Mouse (Mus musculus) heart, postnatal 0 days (tissue): ENCODE results near the gene 9430007A20Rik.

ENCODE experiments used
- CTCF ChIP-seq: IDR thresholded peaks from 2 replicates; pipeline ENCODE4 v1.5.1; 2016; ENCODE audit warnings: antibody characterized with exemption, control low read depth, low read depth
- EP300 ChIP-seq: IDR thresholded peaks from 2 replicates; pipeline ENCODE4 v1.6.1; 2016; ENCODE audit warnings: antibody characterized with exemption, low read depth

DNA sequence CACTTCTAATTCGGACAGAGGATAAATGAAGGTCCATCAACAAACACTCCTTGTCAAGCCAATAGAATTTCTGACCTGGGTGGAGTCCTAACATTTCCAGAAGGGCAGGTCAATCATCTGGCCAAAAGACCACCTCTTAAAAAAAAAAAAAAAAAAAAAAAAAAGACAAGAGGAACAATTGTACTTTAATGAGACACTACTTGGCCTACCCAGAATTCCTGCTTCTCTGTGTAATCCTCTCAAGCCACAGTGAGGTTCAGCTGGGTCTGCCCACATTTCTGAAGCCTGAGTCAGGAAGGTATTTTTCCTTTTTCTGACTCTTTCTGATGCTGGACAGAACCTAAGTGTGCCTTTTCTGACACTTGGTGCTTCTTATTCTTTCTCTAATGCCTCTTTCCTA lies 25.1 kb downstream of the 9430007A20Rik start:
- TF ChIP-seq EP300, result no peak
- no peak for TF ChIP-seq CTCF
